Mouse (Mus musculus) inflammation-experienced regulatory T-cells, adult 6 months (primary cell): ENCODE results near the gene Ip6k2. TPM values are rescaled to one million over a fixed set of nuclear protein-coding genes. Genes with fewer than 3 reads are reported as not detected.

Source experiments
- ATAC-seq: one replicate; pipeline ENCODE4 v1.8.0; 2017
- polyA plus RNA-seq, 3 experiments: library from polyadenylated mRNA; unstranded; fragments of 100-300 nt; shearing (Covaris generic); gene quantifications; one replicate each; pipeline ENCODE4 v1.2.1; 2017

Ip6k2 gene
- 10 to 100 TPM; 10.9 to 24.0 (median 19.8) TPM for polyA plus RNA-seq

DNA sequence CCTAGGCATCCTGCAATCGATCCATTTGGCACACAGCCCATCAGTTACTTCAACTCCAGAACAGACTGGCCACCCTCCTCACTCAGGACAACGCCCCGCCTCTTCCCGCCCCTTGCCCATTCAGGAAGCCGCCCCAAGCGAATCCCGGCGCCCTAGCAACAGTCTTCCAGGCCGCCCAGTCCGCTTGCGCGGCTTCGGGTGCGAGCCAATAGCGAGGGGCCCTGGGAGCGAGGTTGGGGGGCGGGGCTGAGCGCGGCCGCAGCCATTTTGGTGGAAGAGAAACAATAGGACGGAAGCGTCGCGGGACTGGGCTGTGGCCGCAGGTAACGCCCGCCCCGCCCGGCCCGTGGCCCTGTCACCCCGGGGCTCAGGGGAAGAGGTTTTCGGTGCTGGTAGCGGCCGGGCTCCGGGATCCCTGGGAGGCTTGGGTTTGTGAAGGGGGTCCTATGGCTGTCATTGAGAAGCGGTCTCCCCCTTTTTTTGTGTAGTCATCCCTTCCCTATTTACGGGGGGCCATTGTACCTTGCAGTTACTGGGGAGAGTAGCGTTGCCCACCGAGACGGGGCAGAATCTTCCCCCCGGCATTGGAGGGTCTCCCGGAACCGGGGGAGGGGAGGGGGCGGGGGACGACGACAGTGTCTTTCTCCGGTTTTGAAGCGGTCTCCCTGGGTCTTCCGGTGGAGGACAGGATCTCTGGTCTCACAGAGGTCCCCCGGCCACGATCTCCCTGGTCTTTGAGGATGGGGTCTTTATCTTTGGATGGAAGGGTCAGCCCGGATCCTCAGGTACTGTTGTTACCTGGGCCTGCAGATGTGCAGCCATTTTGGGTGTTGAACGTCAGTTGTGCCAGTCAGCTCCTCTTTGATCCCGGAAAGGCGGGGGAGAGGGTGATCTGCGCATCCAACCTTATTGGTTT, at the start of gene Ip6k2:
TSS of gene Ip6k2 (plus strand) at position 249 of the 916 bp plus-strand sequence.
- ATAC-seq: peak; percentile 95

DNA sequence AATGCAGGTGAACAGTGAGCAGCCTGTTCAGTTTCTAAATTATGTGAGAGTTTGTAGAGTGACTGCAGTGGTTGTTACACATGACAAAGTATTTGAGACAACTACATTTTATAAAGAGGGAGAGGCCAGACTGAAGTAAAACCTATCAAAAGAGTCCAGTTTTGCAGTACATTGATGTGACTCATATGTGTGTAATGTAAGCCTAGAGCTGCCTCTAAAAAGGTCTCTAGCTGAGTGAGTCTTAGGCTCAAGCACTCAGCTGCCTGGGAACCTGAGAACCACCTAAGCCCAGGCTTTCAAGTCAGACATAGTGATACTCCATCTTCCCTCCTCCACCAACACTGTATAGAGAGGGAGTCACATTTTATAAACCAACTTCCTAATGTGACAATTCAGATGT, 49.0 kb upstream of the Ip6k2 start:
- ATAC-seq: no peak

DNA sequence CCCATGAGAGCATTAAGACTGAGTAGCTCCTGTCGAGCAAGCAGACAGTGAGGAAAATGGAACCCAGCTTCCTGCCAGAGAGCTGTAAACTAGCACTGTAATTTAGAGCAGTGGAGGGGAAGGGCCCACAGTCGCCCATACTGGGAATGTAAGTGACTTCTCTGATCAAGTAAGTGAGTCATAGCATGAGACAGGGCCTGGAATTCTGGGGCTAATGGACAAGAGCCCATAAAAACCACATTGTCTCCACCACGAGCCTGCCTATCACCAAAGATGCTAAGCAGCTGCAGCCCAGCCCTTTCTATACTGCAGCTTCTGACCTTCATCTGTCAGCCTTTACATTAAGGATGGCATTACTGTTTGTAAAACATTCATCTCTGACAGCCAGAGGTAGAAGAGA, 44.4 kb upstream of the Ip6k2 start:
- no peak for ATAC-seq

DNA sequence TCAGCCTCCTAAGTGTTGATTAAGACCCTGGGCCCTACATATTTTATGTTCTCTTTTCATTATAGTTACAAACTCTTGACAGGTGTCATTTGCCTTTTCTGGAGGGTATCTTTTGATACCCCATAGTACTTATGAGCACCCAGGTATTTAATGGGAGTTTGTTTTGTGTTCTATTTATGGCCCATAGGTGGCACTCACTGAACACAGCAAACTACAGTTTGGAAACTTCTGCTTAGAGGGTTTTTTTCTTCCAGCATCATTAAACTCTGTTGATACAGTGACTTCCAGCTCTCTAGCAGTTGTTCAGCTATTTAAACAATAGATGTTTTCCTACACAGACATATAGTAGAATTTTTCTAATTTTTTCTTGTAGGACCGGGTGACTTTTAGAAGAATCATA, 43.5 kb upstream of the Ip6k2 start:
- ATAC-seq: no peak

DNA sequence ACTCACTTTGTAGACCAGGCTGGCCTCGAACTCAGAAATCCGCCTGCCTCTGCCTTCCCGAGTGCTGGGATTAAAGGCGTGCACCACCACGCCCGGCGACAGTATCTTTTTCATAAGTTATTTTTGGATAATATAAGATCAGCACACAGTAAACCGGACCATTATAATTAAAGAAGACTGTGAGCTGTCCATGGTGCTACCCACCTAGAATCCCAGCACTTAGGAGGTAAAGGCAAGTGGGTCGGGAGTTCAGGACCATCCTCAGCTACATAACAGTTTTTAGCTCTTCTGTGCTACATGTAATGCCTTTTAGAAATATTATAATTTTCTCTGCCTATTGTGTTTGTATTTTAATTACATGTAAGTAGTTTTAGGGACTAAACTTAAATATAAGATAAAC, 41.5 kb upstream of the Ip6k2 start:
- no peak for ATAC-seq

DNA sequence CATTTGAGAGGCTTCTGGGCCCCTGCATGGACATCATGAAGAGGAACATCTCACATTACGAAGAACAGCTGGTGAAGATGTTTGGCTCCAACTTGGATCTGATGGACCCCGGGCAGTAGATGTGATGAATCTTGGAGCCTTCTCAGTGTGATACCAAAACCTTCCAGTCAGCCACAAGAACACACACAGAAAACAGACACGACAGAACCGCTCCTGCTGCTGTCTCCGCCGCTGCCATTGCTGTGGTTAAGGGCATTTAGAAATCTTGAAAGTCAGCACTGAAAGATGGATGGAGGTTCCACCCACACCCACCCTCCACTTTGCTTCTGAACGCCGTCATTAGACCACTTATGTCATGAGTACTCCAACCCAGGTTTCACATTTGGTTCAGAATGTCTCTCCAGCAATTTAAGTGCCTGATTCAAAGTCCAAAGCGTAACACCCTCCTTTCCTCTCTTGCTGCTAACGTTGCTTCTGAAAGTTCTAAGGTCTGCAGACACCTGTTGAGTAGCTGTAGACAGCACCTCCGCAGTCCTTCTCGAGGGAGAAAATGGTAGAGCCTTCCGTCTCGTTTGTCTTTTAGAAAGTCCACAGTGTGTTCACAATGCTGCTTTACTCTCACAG, 36.6 kb upstream of the Ip6k2 start:
- no peak for ATAC-seq

DNA sequence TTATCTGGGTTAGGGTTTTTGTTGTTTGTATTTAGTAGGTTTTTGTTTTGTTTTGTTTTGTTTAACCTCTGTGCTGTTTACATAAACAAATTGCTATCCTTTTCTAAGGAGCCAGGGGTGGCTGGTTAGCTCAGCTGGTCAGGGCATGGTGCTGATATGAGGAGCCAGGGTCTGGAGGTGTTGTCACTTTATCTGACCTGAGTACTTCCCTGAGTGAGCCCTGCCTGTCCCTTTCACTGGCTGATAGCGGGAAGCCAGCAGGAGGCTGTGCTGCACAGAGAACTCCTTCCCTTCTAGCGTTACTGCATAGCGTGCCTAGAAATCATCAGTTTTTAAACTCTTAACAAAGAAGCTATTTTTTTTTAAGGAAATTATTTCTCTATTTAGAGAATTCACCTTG, 35.9 kb upstream of the Ip6k2 start:
- no peak for ATAC-seq

DNA sequence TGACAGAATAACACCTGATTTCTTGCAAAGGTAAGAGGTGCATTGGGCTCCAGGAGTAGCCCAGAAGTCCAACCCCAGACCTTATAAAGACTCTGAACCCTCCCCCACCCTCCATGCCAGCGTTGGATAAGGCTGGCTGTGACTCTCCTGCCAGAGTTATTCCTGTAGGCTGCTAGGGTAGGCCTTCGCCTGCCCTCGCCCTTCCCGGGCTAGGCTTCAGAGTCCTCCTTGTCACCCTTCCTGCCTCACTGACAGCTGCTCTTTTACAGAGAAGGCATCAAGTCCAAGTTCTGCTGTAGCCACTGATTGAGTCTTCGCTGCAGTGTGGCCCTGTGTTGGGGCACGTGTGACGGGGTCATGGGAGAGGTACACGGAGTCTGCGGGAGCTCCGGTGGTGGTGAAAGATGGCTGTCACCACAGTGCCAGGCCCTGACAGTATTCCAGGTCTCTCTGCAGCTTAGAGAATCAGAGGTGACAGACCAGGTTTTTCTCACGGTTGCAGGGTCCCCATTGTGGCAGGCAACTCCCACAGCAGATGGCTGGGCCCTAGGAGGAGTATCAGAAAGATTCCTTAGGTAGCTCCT, 34.9 kb upstream of the Ip6k2 start:
- no peak for ATAC-seq

DNA sequence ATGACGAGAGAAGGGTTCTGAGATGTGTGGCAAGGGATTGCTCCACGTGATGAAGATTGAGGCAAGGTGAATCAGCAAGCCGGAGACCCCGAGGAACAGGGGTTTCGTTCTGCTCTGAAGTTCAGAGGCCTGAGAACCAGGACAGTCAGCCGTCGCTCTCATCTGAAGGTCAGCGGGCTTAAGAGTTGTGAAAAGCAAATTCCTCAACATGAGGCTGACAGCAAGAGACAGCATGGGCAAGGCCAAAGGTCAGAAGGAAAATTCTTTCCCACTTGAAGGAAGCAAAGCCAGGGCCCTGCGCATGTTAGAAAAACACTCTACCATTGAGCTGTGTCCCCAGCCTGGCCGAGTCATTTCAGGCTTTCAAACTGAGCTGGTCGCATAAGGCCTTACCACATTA, 33.0 kb upstream of the Ip6k2 start:
- ATAC-seq: no peak

DNA sequence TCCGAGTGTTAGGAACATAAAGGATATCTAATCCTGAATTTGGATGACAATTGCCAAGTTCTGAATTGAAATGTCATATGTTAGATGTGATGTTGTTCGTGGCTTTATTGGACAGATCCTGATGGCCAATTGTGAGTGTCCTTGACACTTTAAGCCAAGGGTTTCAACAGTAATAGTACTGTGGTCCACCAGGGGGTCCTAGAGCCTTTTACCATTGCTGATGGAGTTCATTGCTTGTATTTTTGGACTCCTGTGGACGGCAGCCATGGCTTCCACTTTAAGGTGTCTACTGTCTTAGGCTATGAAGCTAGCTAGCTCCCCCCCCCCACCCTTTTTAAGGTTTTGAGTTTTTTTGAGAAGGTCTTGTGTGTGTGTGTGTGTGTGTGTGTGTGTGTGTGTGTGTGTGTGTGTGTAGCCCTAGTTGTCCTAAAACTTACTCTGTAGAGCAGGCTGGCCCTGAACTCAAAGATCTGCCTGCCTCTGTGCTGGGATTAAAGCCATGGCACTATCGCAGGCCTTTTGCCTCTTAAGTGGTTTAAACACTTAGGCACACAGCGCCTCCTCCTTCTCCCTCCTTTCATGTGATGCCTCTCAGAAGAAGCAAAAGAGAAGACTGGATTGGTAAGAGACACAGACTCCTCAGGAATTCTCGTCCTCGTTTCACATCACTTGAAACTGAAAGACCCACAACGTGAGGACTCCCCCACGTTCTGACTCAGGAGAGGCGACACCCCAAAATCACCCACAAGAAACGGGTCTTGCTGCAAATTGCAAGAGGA, 31.3 kb upstream of the Ip6k2 start:
- ATAC-seq: no peak

DNA sequence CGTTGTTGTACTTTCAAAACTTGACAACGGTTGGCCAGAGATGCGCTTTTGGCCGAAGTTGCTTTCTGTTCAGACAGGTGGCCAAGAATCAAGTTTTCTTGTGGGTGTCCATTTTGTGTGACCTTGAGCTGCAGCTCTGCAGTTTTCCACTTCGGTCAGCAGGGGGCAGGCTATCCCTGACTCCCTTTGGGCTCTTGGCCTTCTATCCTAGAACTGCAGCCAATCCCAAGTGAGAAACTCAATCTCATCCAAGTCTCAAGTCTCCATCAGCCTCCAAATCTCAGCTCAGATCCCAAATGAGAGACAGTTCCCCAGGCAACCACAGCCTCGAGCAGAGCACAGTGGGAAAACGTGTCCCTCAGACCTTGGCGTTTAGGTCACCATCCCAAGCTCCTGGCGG, 30.3 kb upstream of the Ip6k2 start:
- no peak for ATAC-seq

DNA sequence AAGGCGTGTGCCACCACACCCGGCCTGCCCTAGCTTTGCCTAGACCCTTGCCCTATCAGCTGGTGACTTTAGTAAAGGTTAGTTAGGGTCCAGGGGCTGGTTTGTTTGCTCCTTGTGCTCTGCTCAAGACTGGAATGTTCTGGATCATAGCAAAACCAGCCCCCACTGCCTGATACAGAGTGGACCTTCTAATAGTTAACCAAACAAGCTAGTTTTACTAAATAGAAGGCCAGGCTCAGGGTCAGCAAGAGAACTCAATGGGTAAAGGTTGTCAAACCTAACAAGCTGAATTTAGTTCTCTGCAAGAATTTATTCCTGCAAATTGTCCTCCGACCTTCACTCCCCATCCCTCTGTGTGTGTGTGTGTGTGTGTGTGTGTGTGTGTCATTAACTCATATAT, 29.6 kb upstream of the Ip6k2 start:
- no peak for ATAC-seq

DNA sequence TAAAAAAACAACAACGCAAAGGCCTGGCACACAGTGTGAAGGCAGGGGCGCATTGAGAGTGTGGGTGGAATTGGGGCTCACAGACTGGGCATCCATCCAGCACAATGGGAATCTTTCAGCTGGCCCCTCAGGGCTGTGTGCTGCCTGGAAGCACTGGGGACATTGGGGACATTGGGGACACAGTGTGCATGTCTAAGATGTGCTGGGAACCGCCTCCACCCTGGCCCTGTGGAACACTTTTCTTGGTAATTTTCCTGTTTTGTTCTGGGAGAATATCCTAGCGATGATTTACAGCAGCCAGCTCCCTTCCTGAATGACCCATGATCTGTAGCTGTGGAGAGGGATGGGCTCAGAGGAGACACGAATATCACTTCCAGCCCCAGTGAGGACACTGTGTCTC, 29.2 kb upstream of the Ip6k2 start:
- ATAC-seq: no peak

DNA sequence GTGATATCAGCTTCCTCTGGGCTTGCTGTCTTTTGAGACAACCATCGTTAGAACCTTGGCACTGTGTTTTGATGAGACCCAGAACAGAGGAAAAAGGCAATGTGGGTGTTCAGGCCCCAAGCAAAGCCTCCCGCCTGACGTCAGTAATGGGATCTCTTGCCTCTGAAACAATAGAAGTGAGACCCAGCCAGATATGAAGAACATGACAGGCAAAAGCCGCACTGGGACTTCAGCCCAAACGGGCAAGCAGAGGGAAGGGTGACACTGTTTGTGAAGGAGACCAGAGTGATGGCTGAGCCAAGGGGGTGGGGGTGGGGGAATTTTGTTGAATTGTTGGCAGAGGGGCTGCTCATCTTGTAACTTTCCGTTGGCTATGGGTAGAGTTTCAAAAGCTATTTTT, 26.2 kb upstream of the Ip6k2 start:
- no peak for ATAC-seq

DNA sequence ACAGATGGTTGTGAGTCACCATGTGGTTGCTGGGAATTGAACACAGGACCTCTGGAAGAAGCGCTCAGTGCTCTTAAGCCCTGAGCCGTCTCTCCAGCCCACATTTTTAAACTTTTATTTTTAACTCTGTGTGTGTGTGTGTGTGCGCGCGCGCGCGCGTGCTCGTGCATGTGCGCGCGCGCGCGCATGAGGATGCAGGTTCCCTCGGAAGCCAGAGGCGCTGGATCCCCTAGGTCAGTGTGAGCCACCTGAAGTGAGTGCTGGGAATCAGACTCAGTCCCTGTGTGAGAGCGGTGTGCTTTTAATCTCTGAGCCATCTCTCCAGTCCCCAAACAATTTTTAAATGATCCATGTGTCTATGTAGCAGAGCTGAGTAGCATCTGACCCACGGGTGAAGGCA, 24.5 kb upstream of the Ip6k2 start:
- ATAC-seq: no peak

DNA sequence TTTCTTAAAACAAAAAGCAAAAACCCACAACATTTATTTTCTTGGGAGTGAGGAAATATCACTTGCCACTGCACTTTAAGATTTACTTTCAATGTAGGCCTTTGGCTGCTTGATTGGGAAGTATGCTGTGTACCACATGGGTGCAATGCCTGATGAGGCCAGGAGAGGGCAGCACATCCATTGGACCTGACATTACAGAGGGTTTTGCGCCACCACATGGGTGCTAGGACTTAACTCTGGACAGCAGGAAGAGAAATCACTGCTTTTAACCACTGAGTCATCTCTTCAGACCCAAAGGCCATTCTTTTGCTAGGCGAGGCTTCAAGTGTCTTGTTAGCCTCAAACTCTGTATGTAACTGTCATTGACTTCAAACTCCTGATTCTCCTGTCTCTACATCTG, 23.8 kb upstream of the Ip6k2 start:
- no peak for ATAC-seq

DNA sequence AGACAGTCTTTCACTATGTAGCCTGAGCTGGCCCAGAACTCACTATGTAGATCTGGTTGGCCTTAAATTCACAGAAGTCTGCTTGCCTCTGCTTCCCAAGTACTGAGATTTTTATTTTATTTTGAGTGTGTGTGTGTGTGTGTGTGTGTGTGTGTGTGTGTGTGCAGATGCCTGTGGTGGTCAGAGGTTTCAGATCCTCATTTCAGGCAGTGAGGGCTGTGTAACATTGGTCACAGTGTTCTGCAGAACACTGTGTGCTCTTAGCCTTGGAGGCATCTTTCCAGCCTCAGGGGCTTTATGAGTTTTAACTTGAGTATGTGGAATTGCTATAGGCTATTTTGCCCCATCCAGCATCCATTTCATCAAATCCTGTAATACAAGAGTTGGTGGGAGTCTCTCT, 22.0 kb upstream of the Ip6k2 start:
- no peak for ATAC-seq

DNA sequence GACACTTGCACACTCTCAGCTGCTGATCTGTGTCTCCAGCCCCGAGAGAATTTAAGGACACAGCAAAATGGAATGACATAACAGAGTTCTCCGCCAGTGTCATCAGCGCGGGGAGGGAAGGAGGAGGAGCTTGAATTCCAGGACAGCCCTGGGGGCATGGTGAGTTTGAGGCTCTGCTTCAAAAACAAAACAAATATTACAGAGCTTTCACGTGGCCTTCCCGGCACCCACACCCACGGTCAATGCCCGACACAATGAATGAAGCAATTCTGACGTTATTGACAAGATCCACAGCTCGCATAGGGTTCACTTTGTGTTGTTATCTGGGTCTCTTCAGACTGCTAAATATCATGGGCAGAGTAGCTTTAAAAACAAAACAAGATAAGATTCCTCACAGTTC, 18.6 kb upstream of the Ip6k2 start:
- ATAC-seq: no peak

DNA sequence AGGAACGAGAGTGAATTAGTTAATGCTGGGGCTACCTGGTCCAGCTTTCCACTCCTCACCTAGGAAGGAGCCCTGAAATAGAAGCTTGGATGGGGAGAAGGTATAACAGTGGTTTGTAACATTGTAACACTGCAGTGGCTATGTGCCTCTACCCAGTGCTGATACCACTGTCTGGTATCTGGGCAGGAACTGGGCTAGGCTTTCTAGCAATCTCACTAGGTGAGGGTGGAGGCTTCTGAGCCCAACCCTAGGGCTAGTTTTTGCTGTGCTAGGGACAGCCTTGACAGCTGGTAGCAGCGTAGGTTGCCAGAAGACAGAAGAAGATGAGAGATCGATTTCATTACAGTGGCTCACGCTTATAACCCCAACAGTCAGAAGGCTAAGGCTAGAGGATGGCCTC, 7.0 kb upstream of the Ip6k2 start:
- no peak for ATAC-seq

DNA sequence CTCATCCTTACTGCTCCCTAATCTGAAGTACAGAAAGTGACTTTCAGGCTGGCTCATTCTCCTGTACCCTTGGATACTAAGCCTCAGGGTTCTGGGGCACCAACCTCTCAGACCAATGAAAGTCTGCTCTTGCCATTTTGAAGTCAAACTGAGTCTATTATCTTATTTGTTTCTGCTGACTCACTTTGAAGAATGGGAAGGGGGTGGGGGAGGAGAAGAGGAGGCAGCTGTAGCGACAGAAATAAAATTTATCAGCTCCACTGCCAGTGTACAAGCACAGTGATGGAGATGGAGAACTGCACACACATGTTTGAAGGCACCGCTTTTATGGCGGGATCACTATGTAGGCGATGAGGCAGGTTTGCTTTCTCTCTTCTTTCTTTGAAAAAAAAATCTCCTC, 6.3 kb upstream of the Ip6k2 start:
- ATAC-seq: no peak

DNA sequence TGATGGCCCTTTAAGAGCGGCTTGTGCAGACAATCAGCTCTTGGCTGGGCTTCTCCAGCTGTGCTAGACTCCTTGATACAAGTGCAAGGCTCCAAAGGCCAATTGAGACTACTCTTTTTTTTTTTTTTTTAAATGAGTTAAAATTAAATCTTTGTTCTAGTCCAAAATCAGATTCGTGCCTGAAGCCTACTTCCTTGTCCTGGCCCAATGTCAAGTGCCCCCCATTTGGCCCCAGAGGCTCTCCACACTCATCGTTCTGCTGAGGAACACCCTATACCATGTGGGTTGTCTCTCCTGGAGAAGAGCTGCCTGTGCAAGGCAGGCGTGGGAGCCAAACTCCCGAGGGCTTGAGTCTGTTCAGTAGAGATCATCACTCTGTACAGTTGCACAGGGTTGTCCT, 2.6 kb upstream of the Ip6k2 start:
- no peak for ATAC-seq

DNA sequence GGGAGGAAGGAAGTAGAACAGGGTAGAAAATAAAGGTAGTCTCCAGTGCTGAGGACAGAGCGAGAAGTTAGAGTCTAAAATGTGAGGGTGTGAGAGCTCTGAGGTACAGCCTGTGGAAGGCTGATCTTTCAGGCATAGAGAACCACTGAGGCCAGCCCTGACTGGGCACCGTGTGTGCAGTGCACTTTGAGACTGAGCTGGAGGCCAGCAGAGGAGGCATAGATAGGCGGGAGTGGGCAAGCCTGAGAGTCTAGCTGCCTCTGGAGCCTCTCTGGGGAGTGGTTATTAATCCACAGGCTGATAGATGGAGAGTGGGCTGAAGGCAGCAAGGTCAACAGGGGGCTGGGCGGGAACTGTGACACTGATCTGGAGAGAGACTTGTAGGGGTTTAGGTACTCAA, 1.7 kb upstream of the Ip6k2 start:
- no peak for ATAC-seq

DNA sequence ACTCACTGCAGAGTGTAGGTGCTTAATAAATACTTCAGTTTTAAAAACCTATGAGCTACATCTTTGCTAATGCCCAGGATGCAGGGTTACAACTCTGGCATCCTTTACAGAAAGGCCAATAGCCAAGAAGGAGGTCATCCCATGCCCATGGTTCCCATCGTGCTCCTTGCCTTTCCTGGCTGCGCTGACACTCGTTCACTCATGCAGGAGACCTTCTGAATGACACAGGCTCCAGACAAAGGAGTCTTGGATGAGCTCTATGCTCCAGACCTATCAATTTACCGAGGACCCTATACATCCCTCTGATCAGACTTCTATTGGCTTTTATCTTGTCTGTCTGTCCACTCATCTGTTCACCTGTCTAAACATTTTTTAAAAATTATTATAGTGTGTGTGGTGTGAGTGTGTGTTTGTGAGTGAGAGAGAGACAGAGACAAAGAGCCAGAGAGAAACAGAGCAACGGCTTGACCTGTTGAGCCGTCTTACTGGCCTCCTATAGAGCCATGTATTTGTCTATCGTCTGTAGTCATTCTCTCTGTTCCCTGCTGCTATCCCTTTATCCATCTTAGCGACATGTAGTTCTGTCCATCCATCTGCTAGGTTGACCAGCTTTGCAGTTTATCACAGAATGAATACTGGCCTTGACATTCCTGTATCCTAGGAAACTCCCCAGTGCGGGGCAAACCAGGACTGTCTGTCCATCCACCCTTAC, 604 bp upstream of the Ip6k2 start:
- no peak for ATAC-seq
